Mouse (Mus musculus) liver, embryonic 16.5 days (tissue): ENCODE data around the gene Gm9603. TPM values are rescaled to one million over a fixed set of nuclear protein-coding genes. Genes with fewer than 3 reads are reported as not detected.
"Not testable (repeated sequence)": the region's sequence is repeated elsewhere in the genome, so short reads cannot be mapped to it uniquely, and the experiment has no call there.

Experiments used
- ATAC-seq: fragments of 200-750 bp; cut with Nextera tagmentation; 2 replicates; pipeline ENCODE4 v1.8.0; 2017; ENCODE audit warnings: low read depth, mild to moderate bottlenecking, moderate number of reproducible peaks, moderate library complexity
- H3K27ac ChIP-seq: fragments of 300-500 bp; sonication (generic); 2 replicates; pipeline ENCODE4 v1.5.1; 2014; ENCODE audit warnings: mild to moderate bottlenecking, low read length
- H3K27me3 ChIP-seq: fragments of 300-500 bp; sonication (generic); 2 replicates; pipeline ENCODE4 v1.6.1; 2014; ENCODE audit warnings: low read depth, low read length, mixed read lengths; ENCODE audit not compliant: control insufficient read depth, insufficient read depth
- H3K36me3 ChIP-seq: fragments of 300-500 bp; sonication (generic); 2 replicates; pipeline ENCODE4 v1.6.1; 2014; ENCODE audit warnings: mild to moderate bottlenecking; ENCODE audit not compliant: control insufficient read depth, insufficient read depth
- H3K4me1 ChIP-seq: fragments of 300-500 bp; sonication (generic); 2 replicates; pipeline ENCODE4 v1.6.1; 2014; ENCODE audit warnings: low read depth, low read length, mixed read lengths; ENCODE audit not compliant: control insufficient read depth
- H3K4me2 ChIP-seq: fragments of 300-500 bp; sonication (generic); 2 replicates; pipeline ENCODE4 v1.6.1; 2014; ENCODE audit warnings: low read depth, low read length, mixed read lengths
- H3K4me3 ChIP-seq: fragments of 300-500 bp; sonication (generic); 2 replicates; pipeline ENCODE4 v1.5.1; 2014; ENCODE audit warnings: low read depth, mild to moderate bottlenecking, low read length
- H3K9ac ChIP-seq: fragments of 300-500 bp; sonication (generic); 2 replicates; pipeline ENCODE4 v1.6.1; 2014; ENCODE audit warnings: low read depth, low read length
- H3K9me3 ChIP-seq: fragments of 300-500 bp; sonication (generic); replicated peaks from 2 replicates; pipeline ENCODE4 v1.6.1; 2016; ENCODE audit warnings: low read length; ENCODE audit not compliant: control insufficient read depth
- WGBS: fragments of 180-500 bp; shearing (Covaris S2); extraction: QIAGEN DNeasy Blood & Tissue Kit; methylation state at CpG from one replicate; pipeline ENCODE4 v1.1.7; 2014; ENCODE audit not compliant: insufficient replicate concordance; 5-methylcytosine and 5-hydroxymethylcytosine counted together
- polyA plus RNA-seq: library from polyadenylated mRNA; unstranded; fragments of >200 nt; fragmentation: Nextera tagmentation; extraction: Ambion mirVana; gene quantifications from 2 replicates; pipeline ENCODE4 v1.2.1, GENCODE M21; 2015

Gm9603 gene
- polyA plus RNA-seq = not detected in 2 replicates

GRCm38 (mm10) chr14:5687357-5687756 is at the start of gene Gm9603:
Gm9603 (minus strand) TSS chr14:5687457.
- H3K9me3 ChIP-seq, H3K4me2 ChIP-seq, H3K4me3 ChIP-seq, ATAC-seq, H3K27ac ChIP-seq, H3K27me3 ChIP-seq, H3K36me3 ChIP-seq, H3K9ac ChIP-seq, H3K4me1 ChIP-seq: not testable (repeated sequence)
- whole genome bisulfite sequencing = no CpG with 5 or more reads among the region's 2 CpGs

GRCm38 (mm10) chr14:5632928-5633327 is 54.3 kb downstream of the Gm9603 start, which contains the start of gene Gm8265:
Gm8265 (minus strand) TSS chr14:5633028.
- H3K27me3 ChIP-seq, H3K4me3 ChIP-seq, H3K9ac ChIP-seq, H3K36me3 ChIP-seq, H3K4me2 ChIP-seq, H3K27ac ChIP-seq, H3K4me1 ChIP-seq, H3K9me3 ChIP-seq, ATAC-seq: not testable (repeated sequence)
- WGBS = no CpG with 5 or more reads among the region's 1 CpGs

Other genes with a start within 250 kb of the Gm9603 start
- not detected in 2 replicates for gene Gm3194, start 232.0 kb downstream of the Gm9603 start, polyA plus RNA-seq
- not detected in 2 replicates for gene Gm8246, start 209.6 kb downstream of the Gm9603 start, polyA plus RNA-seq
- not detected in 2 replicates for gene Gm3187, start 203.2 kb downstream of the Gm9603 start, polyA plus RNA-seq
- not detected in 2 replicates for gene Gm3488, start 185.8 kb downstream of the Gm9603 start, polyA plus RNA-seq
- gene Gm3532, start 149.0 kb downstream of the Gm9603 start, polyA plus RNA-seq = not detected in 2 replicates
- gene Gm8265, start 54.4 kb downstream of the Gm9603 start, polyA plus RNA-seq = not detected in 2 replicates
- gene Gm3373, start 54.1 kb upstream of the Gm9603 start, polyA plus RNA-seq = not detected in 2 replicates
- gene Gm3383, start 120.5 kb upstream of the Gm9603 start, polyA plus RNA-seq = not detected in 2 replicates
- not detected in 2 replicates for gene Gm3424, start 142.9 kb upstream of the Gm9603 start, polyA plus RNA-seq
- not detected in 2 replicates for gene Gm8237, start 192.9 kb upstream of the Gm9603 start, polyA plus RNA-seq